8 mouse cellular contexts compared by ENCODE assay signal in the genomic region with DNA sequence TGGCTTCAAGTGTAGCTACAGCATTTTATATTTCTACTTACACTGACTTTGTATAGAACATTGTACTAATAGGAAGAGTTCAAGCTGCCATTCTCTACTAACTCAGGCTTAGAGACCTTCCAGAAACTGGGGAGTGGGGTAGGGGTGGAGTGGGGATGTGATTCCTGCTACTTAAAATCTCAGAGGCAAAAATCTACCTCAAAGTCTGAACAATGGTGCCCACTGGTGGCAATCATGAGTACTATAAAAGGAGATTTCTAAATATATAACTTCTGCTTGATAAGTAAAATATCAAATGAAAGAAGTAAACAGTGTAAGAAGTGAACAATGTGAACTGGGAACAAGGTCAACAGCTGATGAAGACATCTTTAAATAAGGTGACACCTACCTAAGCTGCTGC.
DNase-seq lines count a peak whose midpoint lies in the region; TF ChIP-seq lines count a peak whose summit lies in the region.

No protein-coding gene starts in this region.

- H3K4me3 ChIP-seq in cerebellum, adult 2 months (replicated peaks; ENCODE audit: insufficient read depth, low read depth, low read length), result no peak overlapping the region
- H3K4me3 ChIP-seq in forebrain, embryonic 10.5 days, result no peak overlapping the region

- H3K36me3 ChIP-seq in forebrain, embryonic 10.5 days (replicated peaks), result peaks cover 56% of the 10 kb centered on the region

- no peak for TF ChIP-seq CTCF in cerebellum, adult 2 months (IDR thresholded peaks at IDR 0.05; ENCODE audit: borderline replicate concordance, insufficient read depth, low read depth, low read length)

- H3K4me1 ChIP-seq in cerebellum, adult 2 months (ENCODE audit: control insufficient read depth, insufficient read depth, low read length), result no peaks in the 10 kb centered on the region
- H3K4me1 ChIP-seq in forebrain, embryonic 10.5 days, result peaks cover 4% of the 10 kb centered on the region

- no peak for TF ChIP-seq POLR2A in cerebellum, adult 2 months (IDR thresholded peaks at IDR 0.05; ENCODE audit: borderline replicate concordance, insufficient read depth, low read length)

- DNase-seq in cerebellum, postnatal 14 days, result peak; percentile 39 to 53
- DNase-seq in cerebellum, adult 2 months, result no peak
- peak; percentile 44 to 53 for DNase-seq in layer of hippocampus, postnatal 10 days (ENCODE audit: low spot score in 2 of 2)
- no peak for DNase-seq in layer of hippocampus, postnatal 36 days
- peak; percentile 55 to 57 for DNase-seq in B cell, adult 2 months
- peak; percentile 59 for DNase-seq in kidney, postnatal 10 days
- no peak for DNase-seq in frontal cortex, postnatal 25 days (ENCODE audit: low spot score in 2 of 2)
- no peak for DNase-seq in forebrain, embryonic 10.5 days (ENCODE audit: extremely low spot score, low spot score)

- no peaks in the 10 kb centered on the region for H3K9me3 ChIP-seq in forebrain, embryonic 10.5 days

- no peaks in the 10 kb centered on the region for H3K27me3 ChIP-seq in cerebellum, adult 2 months (ENCODE audit: control insufficient read depth, insufficient read depth, low read length)
- H3K27me3 ChIP-seq in forebrain, embryonic 10.5 days (ENCODE audit: poor library complexity, severe bottlenecking), result no peaks in the 10 kb centered on the region

- no peak overlapping the region for H3K27ac ChIP-seq in cerebellum, adult 2 months (ENCODE audit: insufficient read depth, low read length)
- H3K27ac ChIP-seq in forebrain, embryonic 10.5 days, result no peak overlapping the region

Comparison
In these comparisons a context has a peak if more than half of its experiments do, and no peak if none do; other contexts are left out.
1. DNase-seq: peak in cerebellum, postnatal 14 days (2 of 2), layer of hippocampus, postnatal 10 days (2 of 2), B cell, adult 2 months (2 of 2) and kidney, postnatal 10 days (single experiment); none in cerebellum, adult 2 months (0 of 2), layer of hippocampus, postnatal 36 days (0 of 2), frontal cortex, postnatal 25 days (0 of 2) and forebrain, embryonic 10.5 days (single experiment).